In the genomic region with DNA sequence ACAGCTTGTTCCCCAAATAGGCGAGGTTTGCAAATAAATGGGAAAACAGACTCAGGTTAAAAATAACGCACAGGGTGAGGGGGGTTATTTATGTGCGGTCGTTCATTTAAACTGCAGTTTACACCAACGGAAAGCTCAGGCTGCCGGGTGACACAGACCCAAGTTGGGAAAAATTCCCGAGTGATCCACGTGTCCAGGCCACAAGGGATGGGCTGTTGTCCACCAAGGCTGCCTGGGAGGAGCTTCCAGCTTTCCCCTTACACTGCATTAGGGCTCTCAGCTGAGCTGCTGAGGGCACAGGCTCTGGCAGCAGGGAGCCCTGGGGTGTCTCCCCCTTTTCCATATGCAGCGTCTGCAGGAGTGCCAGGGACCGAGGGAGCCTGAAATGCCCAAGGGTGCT, we compare ENCODE assay signal across 16 mouse cellular contexts. TPM values are rescaled to one million over a fixed set of nuclear protein-coding genes. Genes with fewer than 3 reads are reported as not detected.
DNase-seq lines count a peak whose midpoint lies in the region; ATAC-seq and TF ChIP-seq lines count a peak whose summit lies in the region.
"Had no signal": no experiment of that assay in that cellular context is flagged by ENCODE, and none has a peak within 500 bp of the region (broad histone marks: within the 10 kb centered on the region; RNA-seq: fewer than 3 reads in every experiment).

No protein-coding gene starts in this region.

- ATAC-seq in heart, embryonic 11.5 days (replicated peaks; ENCODE audit: insufficient number of reproducible peaks, low FRiP score, low TSS enrichment) = no peak
- ATAC-seq in heart, postnatal 0 days (ENCODE audit: insufficient read depth, low read depth) = peak; percentile 40; the same call in 1 of the 2 replicates
- no peak for ATAC-seq in megakaryocyte progenitor cell, adult 5-6 weeks (replicated peaks; ENCODE audit: poor library complexity)
- ATAC-seq: midbrain, embryonic 13.5 days had no signal

- no peak overlapping the region for H3K4me3 ChIP-seq in heart, embryonic 11.5 days (ENCODE audit: low read depth, low read length)
- no peak overlapping the region for H3K4me3 ChIP-seq in heart, postnatal 0 days (ENCODE audit: low read depth, low read length)
- H3K4me3 ChIP-seq: embryonic facial prominence, embryonic 10.5 days; midbrain, embryonic 13.5 days; neural tube, embryonic 13.5 days had no signal

- no peaks in the 10 kb centered on the region for H3K36me3 ChIP-seq in heart, embryonic 11.5 days (ENCODE audit: control insufficient read depth, insufficient read depth, low read length)
- H3K36me3 ChIP-seq in heart, postnatal 0 days (replicated peaks; ENCODE audit: control insufficient read depth, insufficient read depth, low read length) = 0 out of 2 replicates have a peak, but pooled peaks cover 5% of the 10 kb centered on the region
- H3K36me3 ChIP-seq: embryonic facial prominence, embryonic 10.5 days had no signal

- 73% methylated on average over 10 of the region's 10 CpGs for WGBS in heart, embryonic 11.5 days (ENCODE audit: insufficient replicate concordance)
- WGBS in heart, postnatal 0 days = 64% methylated on average over 10 of the region's 10 CpGs

- peak; percentile 97 for DNase-seq in heart, adult 11 months
- DNase-seq in Muller cell, postnatal 12 days (ENCODE audit: inconsistent ontology term) = peak; percentile 52
- no peak for DNase-seq in heart, postnatal 0 days (ENCODE audit: low spot score)
- DNase-seq in kidney, postnatal 25 days = peak; percentile 53 to 64
- no peak for DNase-seq in frontal cortex, postnatal 10 days (ENCODE audit: low spot score in 2 of 2)
- no peak for DNase-seq in right cerebral cortex, postnatal 4 days
- DNase-seq: layer of hippocampus, postnatal 36 days had no signal

- no peak overlapping the region for H3K27ac ChIP-seq in heart, embryonic 11.5 days (ENCODE audit: low read depth, low read length)
- no peak overlapping the region for H3K27ac ChIP-seq in heart, postnatal 0 days (ENCODE audit: low read depth)
- H3K27ac ChIP-seq: embryonic facial prominence, embryonic 10.5 days; liver, embryonic 14.5 days; midbrain, embryonic 13.5 days; neural tube, embryonic 13.5 days had no signal

- H3K9ac ChIP-seq in heart, embryonic 11.5 days (ENCODE audit: low read depth, low read length) = no peak overlapping the region
- no peak overlapping the region for H3K9ac ChIP-seq in heart, postnatal 0 days (replicated peaks; ENCODE audit: low read depth, low read length)
- H3K9ac ChIP-seq: liver, embryonic 14.5 days; midbrain, embryonic 13.5 days; neural tube, embryonic 13.5 days had no signal

- no peaks in the 10 kb centered on the region for H3K9me3 ChIP-seq in heart, embryonic 11.5 days (replicated peaks; ENCODE audit: control insufficient read depth, low read length)
- H3K9me3 ChIP-seq in heart, postnatal 0 days (replicated peaks; ENCODE audit: control insufficient read depth, low read length) = no peaks in the 10 kb centered on the region
- H3K9me3 ChIP-seq: embryonic facial prominence, embryonic 10.5 days; midbrain, embryonic 13.5 days; neural tube, embryonic 13.5 days had no signal

- H3K27me3 ChIP-seq in heart, embryonic 11.5 days (ENCODE audit: control insufficient read depth, insufficient read depth, low read length) = no peaks in the 10 kb centered on the region
- no peaks in the 10 kb centered on the region for H3K27me3 ChIP-seq in heart, postnatal 0 days (ENCODE audit: control insufficient read depth, insufficient read depth, low read length)
- H3K27me3 ChIP-seq: midbrain, embryonic 13.5 days; neural tube, embryonic 13.5 days had no signal

- peaks cover 13% of the 10 kb centered on the region for H3K4me1 ChIP-seq in heart, embryonic 11.5 days (ENCODE audit: control insufficient read depth, insufficient read depth, low read length)
- H3K4me1 ChIP-seq in heart, postnatal 0 days (ENCODE audit: control insufficient read depth, insufficient read depth) = peaks cover 11% of the 10 kb centered on the region

- TF ChIP-seq EP300 in heart, postnatal 0 days (IDR thresholded peaks at IDR 0.05; ENCODE audit: low read depth) = no peak

- H3K4me2 ChIP-seq in heart, embryonic 11.5 days = no peak overlapping the region
- no peak overlapping the region for H3K4me2 ChIP-seq in heart, postnatal 0 days (ENCODE audit: low read depth, low read length)
- H3K4me2 ChIP-seq: midbrain, embryonic 13.5 days; neural tube, embryonic 13.5 days had no signal

- no peak for TF ChIP-seq CTCF in heart, postnatal 0 days (IDR thresholded peaks at IDR 0.05; ENCODE audit: low read depth)

RNA-seq across cellular contexts. Expression of gene Osbpl5, which starts 26.9 kb away (rescaled TPM):
- polyA plus RNA-seq in heart, embryonic 11.5 days (2014; fragmentation: Nextera tagmentation; extraction: Ambion mirVana) = 26.6 and 30.8 TPM in 2 replicates
- 57.4 and 58.7 TPM in 2 replicates for total RNA-seq in heart, postnatal 0 days (2014; rRNA removed; ENCODE audit: low replicate concordance)
- 16.3 and 18.1 TPM in 2 replicates for polyA plus RNA-seq in heart, postnatal 0 days (2015; fragmentation: Nextera tagmentation; extraction: Ambion mirVana)
- 2.7 and 3.4 TPM in 2 replicates for total RNA-seq in megakaryocyte progenitor cell, adult 5-6 weeks (2015)
- 4.4 and 8.6 TPM in 2 replicates for total RNA-seq in megakaryocyte progenitor cell, adult 5-6 weeks (2017)

RNA-seq across cellular contexts. Expression of gene Mrgprg, which starts 36.9 kb away (rescaled TPM):
- not detected in 2 replicates for polyA plus RNA-seq in heart, embryonic 11.5 days (2014; fragmentation: Nextera tagmentation; extraction: Ambion mirVana)
- total RNA-seq in heart, postnatal 0 days (2014; rRNA removed; ENCODE audit: low replicate concordance) = not detected in 2 replicates
- not detected in 2 replicates for polyA plus RNA-seq in heart, postnatal 0 days (2015; fragmentation: Nextera tagmentation; extraction: Ambion mirVana)
- total RNA-seq in megakaryocyte progenitor cell, adult 5-6 weeks (2015) = not detected in 2 replicates
- total RNA-seq in megakaryocyte progenitor cell, adult 5-6 weeks (2017) = not detected in 2 replicates
- total RNA-seq: granulocyte monocyte progenitor cell, adult 5-6 weeks; layer of hippocampus, postnatal 36 days; MEL had no signal
- polyA plus RNA-seq: embryonic facial prominence, embryonic 10.5 days; forebrain, embryonic 11.5 days; liver, embryonic 14.5 days; midbrain, embryonic 13.5 days; neural tube, embryonic 13.5 days had no signal

RNA-seq across cellular contexts. Expression of gene Tnfrsf23, which starts 44.2 kb away (rescaled TPM):
- 1.1 and 2.6 TPM in 2 replicates for polyA plus RNA-seq in heart, embryonic 11.5 days (2014; fragmentation: Nextera tagmentation; extraction: Ambion mirVana)
- total RNA-seq in heart, postnatal 0 days (2014; rRNA removed; ENCODE audit: low replicate concordance) = 2.0 and 2.5 TPM in 2 replicates
- polyA plus RNA-seq in heart, postnatal 0 days (2015; fragmentation: Nextera tagmentation; extraction: Ambion mirVana) = 1.9 and 2.3 TPM in 2 replicates
- 3.9 and 5.8 TPM in 2 replicates for total RNA-seq in megakaryocyte progenitor cell, adult 5-6 weeks (2015)
- total RNA-seq in megakaryocyte progenitor cell, adult 5-6 weeks (2017) = 0.20 and 2.1 TPM in 2 replicates
- total RNA-seq: MEL had no signal
- polyA plus RNA-seq: forebrain, embryonic 11.5 days had no signal

RNA-seq across cellular contexts. Expression of gene Mrgpre, which starts 54.4 kb away (rescaled TPM):
- 2.3 and 3.4 TPM in 2 replicates for polyA plus RNA-seq in heart, embryonic 11.5 days (2014; fragmentation: Nextera tagmentation; extraction: Ambion mirVana)
- 0.93 and 3.9 TPM in 2 replicates for total RNA-seq in heart, postnatal 0 days (2014; rRNA removed; ENCODE audit: low replicate concordance)
- polyA plus RNA-seq in heart, postnatal 0 days (2015; fragmentation: Nextera tagmentation; extraction: Ambion mirVana) = 0.92 and 0.96 TPM in 2 replicates
- 1.3 and 2.9 TPM in 2 replicates for total RNA-seq in megakaryocyte progenitor cell, adult 5-6 weeks (2015)
- 0.17 and 0.95 TPM in 2 replicates for total RNA-seq in megakaryocyte progenitor cell, adult 5-6 weeks (2017)

Comparison
In these comparisons a context has a peak if more than half of its experiments do, and no peak if none do; other contexts are left out.
1. DNase-seq: peak in heart, adult 11 months (single experiment), Muller cell, postnatal 12 days (single experiment) and kidney, postnatal 25 days (2 of 2); none in heart, postnatal 0 days (single experiment), frontal cortex, postnatal 10 days (0 of 2) and right cerebral cortex, postnatal 4 days (single experiment).